8 mouse cellular contexts compared by ENCODE assay signal in genomic region chr2:167015382-167015718, GRCm38 (mm10). TPM values are rescaled to one million over a fixed set of nuclear protein-coding genes. Genes with fewer than 3 reads are reported as not detected.
DNase-seq lines count a peak whose midpoint lies in the region; ATAC-seq and TF ChIP-seq lines count a peak whose summit lies in the region.

No protein-coding gene starts in this region.

- peak overlapping the region; percentile 94 for H3K9ac ChIP-seq in liver, embryonic 12.5 days

- no peak overlapping the region for H3K27ac ChIP-seq in thymus, adult 2 months (ENCODE audit: control insufficient read depth, insufficient read depth, low read length)
- H3K27ac ChIP-seq in liver, embryonic 12.5 days: peak overlapping the region; percentile 85

- H3K9me3 ChIP-seq in liver, embryonic 12.5 days (replicated peaks): no peaks in the 10 kb centered on the region

- WGBS in thymus, adult 2 months: under 1% methylated on average over 21 of the region's 21 CpGs
- whole genome bisulfite sequencing in liver, embryonic 12.5 days (ENCODE audit: insufficient replicate concordance): under 1% methylated on average over 19 of the region's 21 CpGs

- no peak for TF ChIP-seq CTCF in thymus, adult 2 months (IDR thresholded peaks at IDR 0.05; ENCODE audit: borderline replicate concordance, control insufficient read depth, extremely low read depth, insufficient read depth, low read length, poor library complexity)

- peak overlapping the region; percentile 91 for H3K4me2 ChIP-seq in liver, embryonic 12.5 days

- H3K36me3 ChIP-seq in thymus, adult 2 months (ENCODE audit: control insufficient read depth, insufficient read depth, low read length): peaks cover 16% of the 10 kb centered on the region
- H3K36me3 ChIP-seq in liver, embryonic 12.5 days: peaks cover 36% of the 10 kb centered on the region

- H3K4me1 ChIP-seq in thymus, adult 2 months (replicated peaks; ENCODE audit: control insufficient read depth, insufficient read depth, low read length): peaks cover 11% of the 10 kb centered on the region
- peaks cover 28% of the 10 kb centered on the region for H3K4me1 ChIP-seq in liver, embryonic 12.5 days

- no peaks in the 10 kb centered on the region for H3K27me3 ChIP-seq in thymus, adult 2 months (ENCODE audit: control insufficient read depth, insufficient read depth, low read length)
- no peaks in the 10 kb centered on the region for H3K27me3 ChIP-seq in liver, embryonic 12.5 days (replicated peaks)

- TF ChIP-seq POLR2A in thymus, adult 2 months (IDR thresholded peaks at IDR 0.05; ENCODE audit: control insufficient read depth, extremely low read depth, insufficient read depth, low read length, poor library complexity): no peak; the same call in 1 of the 2 replicates

- no peak for DNase-seq in frontal cortex, postnatal 14 days (ENCODE audit: low spot score in 2 of 2)
- no peak for DNase-seq in thymus, adult 2 months
- no peak for DNase-seq in thymus, postnatal 4 days
- no peak for DNase-seq in cerebellum, adult 9-11 months
- DNase-seq in spleen, postnatal 4 days (ENCODE audit: low spot score in 2 of 2): no peak

- H3K4me3 ChIP-seq in thymus, adult 2 months (ENCODE audit: control insufficient read depth, insufficient read depth, low read length): peak overlapping the region; percentile 66
- peak overlapping the region; percentile 90 for H3K4me3 ChIP-seq in liver, embryonic 12.5 days

- peak; percentile 54; the same call in 1 of the 2 replicates for ATAC-seq in frontal cortex, adult (ENCODE audit: low TSS enrichment)
- ATAC-seq in liver, embryonic 12.5 days: peak; percentile 76
- ATAC-seq in megakaryocyte progenitor cell, adult 5-6 weeks (replicated peaks; ENCODE audit: poor library complexity): no peak

RNA-seq across cellular contexts. Expression of gene Ddx27, which starts 0.4 kb away (rescaled TPM):
- 46.0 and 50.6 TPM in 2 replicates for polyA plus RNA-seq in thymus, adult 2 months (2012; rRNA removed)
- 78.8 and 79.3 TPM in 2 replicates for polyA plus RNA-seq in liver, embryonic 12.5 days (2016; fragmentation: Nextera tagmentation; extraction: Ambion mirVana)
- 34.4 and 35.0 TPM in 2 replicates for total RNA-seq in megakaryocyte progenitor cell, adult 5-6 weeks (2015)
- total RNA-seq in megakaryocyte progenitor cell, adult 5-6 weeks (2017): 105 and 132 TPM in 2 replicates

RNA-seq across cellular contexts. Expression of gene Stau1, which starts 19.3 kb away (rescaled TPM):
- 31.8 and 33.0 TPM in 2 replicates for polyA plus RNA-seq in thymus, adult 2 months (2012; rRNA removed)
- 36.1 and 37.7 TPM in 2 replicates for polyA plus RNA-seq in liver, embryonic 12.5 days (2016; fragmentation: Nextera tagmentation; extraction: Ambion mirVana)
- total RNA-seq in megakaryocyte progenitor cell, adult 5-6 weeks (2015): 35.7 and 36.0 TPM in 2 replicates
- total RNA-seq in megakaryocyte progenitor cell, adult 5-6 weeks (2017): 30.1 and 32.1 TPM in 2 replicates

RNA-seq across cellular contexts. Expression of gene Znfx1, which starts 47.5 kb away (rescaled TPM):
- 46.0 and 46.9 TPM in 2 replicates for polyA plus RNA-seq in thymus, adult 2 months (2012; rRNA removed)
- 13.7 and 13.8 TPM in 2 replicates for polyA plus RNA-seq in liver, embryonic 12.5 days (2016; fragmentation: Nextera tagmentation; extraction: Ambion mirVana)
- total RNA-seq in megakaryocyte progenitor cell, adult 5-6 weeks (2015): 14.9 and 18.2 TPM in 2 replicates
- total RNA-seq in megakaryocyte progenitor cell, adult 5-6 weeks (2017): 25.3 and 26.1 TPM in 2 replicates
